Mouse (Mus musculus): ENCODE measurements around the gene Dpep3. TPM values are rescaled to one million over a fixed set of nuclear protein-coding genes. Genes with fewer than 3 reads are reported as not detected.

Dpep3 gene
- polyA plus RNA-seq, 1 experiment: not detected

DNA sequence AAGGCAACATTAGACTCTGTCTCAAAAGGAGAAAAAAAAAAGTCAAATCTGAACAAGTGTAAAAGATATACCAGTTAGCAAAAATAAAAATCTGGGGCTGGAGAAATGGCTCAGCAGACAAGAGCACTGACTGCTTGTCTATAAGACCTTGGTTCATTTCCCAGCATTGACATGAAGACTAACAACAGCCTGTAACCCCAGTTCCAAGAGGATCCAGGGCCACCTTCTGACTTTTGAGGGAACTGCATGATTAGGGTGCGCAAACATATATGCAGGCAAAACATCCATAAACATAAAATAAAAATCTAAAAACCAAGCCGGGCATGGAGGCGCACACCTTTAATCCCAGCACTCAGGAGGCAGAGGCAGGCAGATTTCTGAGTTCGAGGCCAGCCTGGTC, 27.2 kb upstream of the Dpep3 start:
- H3K4me1 ChIP-seq (ENCODE audit: control insufficient read depth, insufficient read depth, low read length): peaks cover 9% of the 10 kb centered on the region
- H3K27ac ChIP-seq (ENCODE audit: insufficient read depth, low read length): no peak overlapping the region
- TF ChIP-seq CTCF (IDR thresholded peaks at IDR 0.05; ENCODE audit: borderline replicate concordance, insufficient read depth, low read length): no peak
- no peak for TF ChIP-seq POLR2A (IDR thresholded peaks at IDR 0.05; ENCODE audit: low read depth, low read length)
- H3K4me3 ChIP-seq (ENCODE audit: insufficient read depth, low read length): no peak overlapping the region

DNA sequence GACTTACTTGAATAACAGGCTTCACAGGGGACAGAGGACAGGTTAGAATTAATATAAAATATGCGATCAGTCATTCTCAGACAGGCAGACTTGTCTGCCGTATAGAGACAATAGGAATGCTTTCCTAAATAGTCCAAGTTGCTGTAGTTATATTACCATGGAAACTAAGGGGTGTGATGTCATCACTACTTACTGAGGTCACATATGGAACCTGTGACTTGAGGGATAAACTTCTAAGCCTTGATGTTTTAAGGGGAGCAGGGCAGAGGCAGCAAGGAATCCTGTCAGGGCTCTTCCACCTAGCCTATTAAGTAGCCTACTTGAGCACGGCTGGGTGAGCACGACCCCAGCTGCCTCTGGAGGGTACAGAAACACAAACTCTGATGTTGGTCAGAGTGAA, 26.6 kb upstream of the Dpep3 start, which contains the start of gene Dpep2nb:
Gene Dpep2nb (minus strand): TSS at position 101 of the 400 bp plus-strand sequence.
- no peak for TF ChIP-seq POLR2A (IDR thresholded peaks at IDR 0.05; ENCODE audit: low read depth, low read length)
- no peak for TF ChIP-seq CTCF (IDR thresholded peaks at IDR 0.05; ENCODE audit: borderline replicate concordance, insufficient read depth, low read length)
- no peak within 1 kb of the TSS for H3K4me3 ChIP-seq (ENCODE audit: insufficient read depth, low read length)
- no peak within 1 kb of the TSS for H3K27ac ChIP-seq (ENCODE audit: insufficient read depth, low read length)
- peaks cover 9% of the 10 kb centered on the region for H3K4me1 ChIP-seq (ENCODE audit: control insufficient read depth, insufficient read depth, low read length)

DNA sequence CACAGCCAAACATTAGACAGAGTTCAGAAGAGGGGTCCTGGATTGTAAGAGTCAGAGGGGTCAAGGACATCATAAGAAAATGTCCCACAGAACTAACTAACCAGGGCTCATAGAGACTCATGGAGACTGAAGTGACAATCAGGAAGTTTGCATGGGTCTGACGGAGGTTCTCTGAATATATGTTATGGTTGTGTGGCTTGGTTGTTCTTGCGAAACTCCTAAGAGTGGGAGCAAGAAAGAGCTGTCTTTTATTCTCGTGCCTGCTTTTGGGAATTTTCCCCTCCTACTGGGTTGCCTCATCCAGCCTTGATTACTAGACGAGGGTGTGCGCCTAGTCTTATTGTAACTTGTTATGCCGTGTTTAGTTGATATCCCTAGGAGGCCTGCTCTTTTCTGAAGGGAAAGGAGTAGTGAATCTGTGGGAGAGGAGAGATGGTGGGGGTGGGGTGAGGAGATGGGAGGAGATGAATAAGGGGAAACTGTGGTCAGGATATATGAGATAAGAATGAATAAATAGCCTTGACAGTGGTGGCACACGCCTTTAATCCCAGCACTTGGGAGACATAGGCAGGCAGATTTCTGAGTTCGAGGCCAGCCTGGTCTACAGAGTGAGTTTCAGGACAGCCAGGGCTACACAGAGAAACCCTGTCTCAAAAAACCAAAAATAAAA, 25.4 kb upstream of the Dpep3 start:
- TF ChIP-seq CTCF (IDR thresholded peaks at IDR 0.05; ENCODE audit: borderline replicate concordance, insufficient read depth, low read length) (no peak), POLR2A (IDR thresholded peaks at IDR 0.05; ENCODE audit: low read depth, low read length) (no peak)
- H3K27ac ChIP-seq (ENCODE audit: insufficient read depth, low read length): no peak overlapping the region
- peaks cover 2% of the 10 kb centered on the region; the same call in 1 of the 2 replicates for H3K4me1 ChIP-seq (ENCODE audit: control insufficient read depth, insufficient read depth, low read length)
- H3K4me3 ChIP-seq (ENCODE audit: insufficient read depth, low read length): no peak overlapping the region

DNA sequence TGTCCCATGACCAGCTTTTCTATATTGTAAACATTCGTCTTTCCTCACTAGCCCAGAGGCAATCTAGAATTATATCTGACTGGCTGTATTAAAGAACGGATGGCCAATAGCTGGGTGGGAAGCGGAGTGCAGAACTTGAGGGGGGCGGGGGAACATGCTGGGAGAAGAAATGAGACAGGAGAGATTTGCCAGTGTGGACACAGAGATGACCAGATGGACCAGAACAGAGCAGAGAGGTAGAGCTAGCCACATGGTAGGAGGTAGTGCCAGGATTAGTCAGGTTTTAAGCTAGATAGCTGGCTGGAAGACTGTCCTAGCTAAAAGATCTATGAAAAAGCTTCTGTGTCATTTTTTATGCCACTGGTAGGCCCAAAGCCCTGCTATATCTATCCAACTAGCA, 22.7 kb upstream of the Dpep3 start:
- H3K27ac ChIP-seq (ENCODE audit: insufficient read depth, low read length): no peak overlapping the region
- no peak for TF ChIP-seq POLR2A (IDR thresholded peaks at IDR 0.05; ENCODE audit: low read depth, low read length)
- TF ChIP-seq CTCF (IDR thresholded peaks at IDR 0.05; ENCODE audit: borderline replicate concordance, insufficient read depth, low read length): no peak
- H3K4me1 ChIP-seq (ENCODE audit: control insufficient read depth, insufficient read depth, low read length): no peaks in the 10 kb centered on the region
- no peak overlapping the region for H3K4me3 ChIP-seq (ENCODE audit: insufficient read depth, low read length)

DNA sequence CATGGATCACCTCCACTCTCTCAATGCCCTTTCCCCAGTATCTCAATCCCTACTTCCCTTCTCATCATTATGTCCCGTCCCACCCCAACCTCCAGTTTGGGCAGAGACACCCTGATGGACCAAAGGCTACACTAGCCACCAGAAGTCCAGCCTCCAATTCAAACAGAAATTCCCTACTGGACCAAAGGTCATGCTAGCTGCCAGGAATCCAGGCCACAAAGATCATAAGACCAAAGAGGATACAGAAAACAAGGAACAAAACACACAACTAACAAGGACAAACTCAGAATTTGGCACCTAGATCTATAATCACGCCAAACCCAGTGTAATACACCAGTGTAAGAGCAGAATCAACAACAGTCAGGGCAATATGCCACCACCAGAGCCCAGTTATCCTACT, 19.7 kb upstream of the Dpep3 start:
- H3K27ac ChIP-seq (ENCODE audit: insufficient read depth, low read length): no peak overlapping the region
- H3K4me1 ChIP-seq (ENCODE audit: control insufficient read depth, insufficient read depth, low read length): no peaks in the 10 kb centered on the region
- no peak overlapping the region for H3K4me3 ChIP-seq (ENCODE audit: insufficient read depth, low read length)
- TF ChIP-seq POLR2A (IDR thresholded peaks at IDR 0.05; ENCODE audit: low read depth, low read length) (no peak), CTCF (IDR thresholded peaks at IDR 0.05; ENCODE audit: borderline replicate concordance, insufficient read depth, low read length) (no peak)

DNA sequence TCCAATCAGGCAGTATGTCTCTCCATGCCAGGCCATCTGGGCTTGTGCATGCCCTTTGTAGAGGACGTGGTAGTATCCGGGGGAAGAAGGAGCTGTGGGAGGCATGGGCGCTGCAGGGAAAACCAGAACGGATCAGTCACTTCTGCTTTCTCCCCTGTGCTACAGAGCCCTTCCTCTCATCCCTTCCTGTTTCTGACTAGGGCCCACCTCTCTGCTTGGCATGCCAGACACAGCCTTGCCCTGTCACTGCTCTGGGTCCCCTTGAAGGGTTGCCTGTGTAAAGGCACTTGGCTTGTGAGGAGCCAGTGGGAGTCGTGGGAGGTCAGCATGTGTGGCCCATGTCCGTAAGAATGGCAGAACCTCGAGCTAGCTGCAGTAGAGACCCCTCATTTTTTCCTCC, 17.1 kb upstream of the Dpep3 start:
- H3K4me3 ChIP-seq (ENCODE audit: insufficient read depth, low read length): no peak overlapping the region
- TF ChIP-seq CTCF (IDR thresholded peaks at IDR 0.05; ENCODE audit: borderline replicate concordance, insufficient read depth, low read length): no peak
- no peak for TF ChIP-seq POLR2A (IDR thresholded peaks at IDR 0.05; ENCODE audit: low read depth, low read length)
- no peak overlapping the region for H3K27ac ChIP-seq (ENCODE audit: insufficient read depth, low read length)
- H3K4me1 ChIP-seq (ENCODE audit: control insufficient read depth, insufficient read depth, low read length): no peaks in the 10 kb centered on the region

DNA sequence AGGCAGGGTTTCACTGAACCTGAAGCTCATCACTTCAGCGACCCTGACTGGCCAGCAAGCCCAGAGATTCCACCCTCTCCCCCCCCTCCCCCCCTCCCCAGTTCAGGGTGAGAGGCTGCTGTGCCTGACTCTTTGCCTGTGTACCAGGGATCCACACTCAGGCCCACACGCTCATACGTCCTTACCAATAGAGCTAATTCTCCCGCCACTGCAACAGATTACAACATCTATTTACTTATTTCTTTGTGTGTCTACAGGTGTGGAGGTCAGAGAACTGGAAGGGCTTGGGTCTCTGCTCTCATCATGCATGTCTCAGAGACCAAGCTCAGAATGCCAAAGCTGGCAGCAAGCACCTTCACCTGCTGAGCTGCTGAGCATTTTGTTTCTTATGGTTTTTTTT, 14.0 kb upstream of the Dpep3 start:
- Histone ChIP-seq H3K27ac (ENCODE audit: insufficient read depth, low read length) (no peak overlapping the region), H3K4me1 (ENCODE audit: control insufficient read depth, insufficient read depth, low read length) (no peaks in the 10 kb centered on the region), H3K4me3 (ENCODE audit: insufficient read depth, low read length) (no peak overlapping the region)
- TF ChIP-seq POLR2A (IDR thresholded peaks at IDR 0.05; ENCODE audit: low read depth, low read length) (no peak), CTCF (IDR thresholded peaks at IDR 0.05; ENCODE audit: borderline replicate concordance, insufficient read depth, low read length) (no peak)

DNA sequence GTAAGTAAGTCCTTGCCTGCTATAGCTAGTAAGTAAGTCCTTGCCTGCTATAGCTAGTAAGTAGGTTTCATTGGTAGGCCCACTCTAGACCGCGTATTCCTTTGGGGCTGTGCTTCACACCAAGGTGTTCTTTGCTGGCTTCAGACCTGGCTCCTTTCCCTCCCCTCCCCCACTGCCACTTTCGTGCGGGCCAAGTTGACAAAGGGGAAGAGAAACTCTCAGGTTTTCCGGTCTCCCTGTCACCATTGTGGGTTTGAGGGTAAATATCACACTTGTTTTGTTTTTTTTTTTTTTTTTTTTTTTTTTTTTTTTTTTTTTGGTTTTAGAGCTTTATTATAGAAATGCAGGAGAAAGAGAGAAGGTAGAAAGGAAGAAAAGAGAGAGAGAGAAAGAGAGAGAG, 13.3 kb upstream of the Dpep3 start:
- Histone ChIP-seq H3K4me3 (ENCODE audit: insufficient read depth, low read length) (no peak overlapping the region), H3K27ac (ENCODE audit: insufficient read depth, low read length) (no peak overlapping the region), H3K4me1 (ENCODE audit: control insufficient read depth, insufficient read depth, low read length) (no peaks in the 10 kb centered on the region)
- no peak for TF ChIP-seq CTCF (IDR thresholded peaks at IDR 0.05; ENCODE audit: borderline replicate concordance, insufficient read depth, low read length)
- no peak for TF ChIP-seq POLR2A (IDR thresholded peaks at IDR 0.05; ENCODE audit: low read depth, low read length)

DNA sequence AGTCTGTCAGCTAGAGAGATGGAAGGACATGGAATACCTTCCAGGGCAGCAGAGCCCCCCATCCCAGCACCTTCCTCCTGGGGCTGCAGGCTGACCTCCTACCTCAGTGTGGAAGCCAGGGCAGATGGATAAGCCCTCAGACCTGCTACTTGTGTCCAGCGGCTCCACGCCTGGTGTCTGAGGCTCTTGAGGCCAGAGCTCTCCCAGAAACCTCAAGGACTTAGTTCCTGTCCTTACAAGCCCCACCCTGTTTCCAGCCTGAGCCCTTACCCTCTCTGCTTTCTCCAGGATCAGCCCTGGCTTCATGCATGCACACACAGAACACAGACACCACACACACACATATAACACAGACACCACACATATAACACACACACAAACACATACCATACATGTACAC, 12.3 kb upstream of the Dpep3 start:
- Histone ChIP-seq H3K4me3 (ENCODE audit: insufficient read depth, low read length) (no peak overlapping the region), H3K4me1 (ENCODE audit: control insufficient read depth, insufficient read depth, low read length) (no peaks in the 10 kb centered on the region), H3K27ac (ENCODE audit: insufficient read depth, low read length) (no peak overlapping the region)
- no peak for TF ChIP-seq POLR2A (IDR thresholded peaks at IDR 0.05; ENCODE audit: low read depth, low read length)
- no peak for TF ChIP-seq CTCF (IDR thresholded peaks at IDR 0.05; ENCODE audit: borderline replicate concordance, insufficient read depth, low read length)

DNA sequence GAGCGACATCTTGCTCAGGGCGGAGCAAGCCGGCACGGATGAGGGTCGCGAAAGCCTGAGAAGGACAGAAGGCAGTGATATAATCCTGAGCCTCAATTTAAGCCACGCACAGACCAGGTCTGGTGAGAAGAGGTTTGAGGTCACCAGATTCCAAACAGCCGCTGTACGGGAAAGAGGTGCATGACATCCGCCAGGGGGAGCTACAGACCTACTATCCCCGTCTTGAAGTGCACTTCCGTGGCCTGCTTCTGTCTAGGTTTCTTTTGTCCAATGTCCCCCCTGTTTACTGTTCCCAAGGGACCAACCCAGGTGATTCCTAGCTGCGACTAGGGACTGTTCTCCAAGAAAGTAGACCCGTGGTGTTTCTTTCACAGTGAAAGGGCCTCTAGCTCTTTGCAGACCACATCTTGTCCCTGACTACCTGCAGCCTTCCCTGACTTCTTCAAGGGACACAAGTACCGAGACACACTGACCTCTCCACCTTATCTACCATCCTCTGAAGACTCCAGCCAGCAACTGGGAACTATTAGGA, 11.7 kb upstream of the Dpep3 start, which contains the start of gene Dus2:
Gene Dus2 (plus strand): TSS at position 482 of the 532 bp plus-strand sequence.
- Histone ChIP-seq H3K4me3 (ENCODE audit: insufficient read depth, low read length) (no peak within 1 kb of the TSS), H3K27ac (ENCODE audit: insufficient read depth, low read length) (no peak within 1 kb of the TSS), H3K4me1 (ENCODE audit: control insufficient read depth, insufficient read depth, low read length) (no peaks in the 10 kb centered on the region)
- TF ChIP-seq POLR2A (IDR thresholded peaks at IDR 0.05; ENCODE audit: low read depth, low read length): no peak
- peak; percentile 78; the same call in 1 of the 2 replicates for TF ChIP-seq CTCF (IDR thresholded peaks at IDR 0.05; ENCODE audit: borderline replicate concordance, insufficient read depth, low read length)
